Mouse (Mus musculus): Measurements from ENCODE around the gene Arhgap31.

Gene Arhgap31

DNA sequence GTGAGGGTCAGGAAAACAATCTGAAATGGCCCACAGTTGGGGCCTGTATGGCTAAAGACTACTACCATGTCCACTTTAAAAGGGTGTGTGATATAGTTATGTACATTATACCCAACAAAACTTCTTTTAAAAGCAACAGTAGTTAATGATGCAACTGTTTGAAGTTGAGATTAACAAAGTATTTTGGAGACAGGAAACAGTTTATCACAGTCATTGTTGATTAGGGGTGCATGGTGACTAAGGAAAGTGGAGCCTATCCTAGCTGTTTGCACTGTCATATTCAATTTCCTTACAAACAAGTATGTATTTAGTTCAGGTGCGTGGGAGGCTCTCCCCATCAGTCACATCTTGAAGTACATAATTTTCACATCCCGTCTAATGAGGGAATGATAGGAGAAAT, 47.1 kb downstream of the Arhgap31 start:
- no peaks in the 10 kb centered on the region for H3K27me3 ChIP-seq (ENCODE audit: control insufficient read depth, insufficient read depth, low read length, poor library complexity, severe bottlenecking)
- no peaks in the 10 kb centered on the region for H3K36me3 ChIP-seq (ENCODE audit: control insufficient read depth, insufficient read depth, low read length, poor library complexity, severe bottlenecking)
- DNase-seq (ENCODE audit: low read depth, low spot score), result no peak

GRCm38 (mm10) chr16:38662575-38662974, 50.5 kb downstream of the Arhgap31 start:
- no peak for DNase-seq (ENCODE audit: low read depth, low spot score)
- H3K27me3 ChIP-seq (ENCODE audit: control insufficient read depth, insufficient read depth, low read length, poor library complexity, severe bottlenecking), result no peaks in the 10 kb centered on the region
- no peaks in the 10 kb centered on the region for H3K36me3 ChIP-seq (ENCODE audit: control insufficient read depth, insufficient read depth, low read length, poor library complexity, severe bottlenecking)

DNA sequence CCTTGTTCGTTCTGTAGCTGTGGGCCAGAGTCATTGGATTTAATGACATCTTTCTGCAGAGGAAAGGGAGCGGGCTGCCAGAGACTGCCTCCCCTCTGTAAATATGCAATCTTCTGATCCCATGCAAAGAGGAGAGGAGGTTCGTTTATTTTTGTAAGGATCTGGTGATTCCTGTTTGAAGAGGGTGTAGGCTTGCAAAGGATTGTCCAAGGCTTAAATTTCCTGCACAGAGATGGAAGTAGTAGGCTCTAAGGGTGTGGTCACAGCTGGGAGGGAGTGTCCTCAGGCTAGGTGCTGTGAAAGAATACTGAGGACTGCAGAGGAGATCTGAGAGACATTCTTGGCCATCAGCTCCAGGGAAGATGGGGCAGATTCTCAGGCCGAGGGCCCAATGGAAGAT, 58.8 kb downstream of the Arhgap31 start:
- no peak for DNase-seq (ENCODE audit: low read depth, low spot score)
- H3K36me3 ChIP-seq (ENCODE audit: control insufficient read depth, insufficient read depth, low read length, poor library complexity, severe bottlenecking), result no peaks in the 10 kb centered on the region
- no peaks in the 10 kb centered on the region for H3K27me3 ChIP-seq (ENCODE audit: control insufficient read depth, insufficient read depth, low read length, poor library complexity, severe bottlenecking)

DNA sequence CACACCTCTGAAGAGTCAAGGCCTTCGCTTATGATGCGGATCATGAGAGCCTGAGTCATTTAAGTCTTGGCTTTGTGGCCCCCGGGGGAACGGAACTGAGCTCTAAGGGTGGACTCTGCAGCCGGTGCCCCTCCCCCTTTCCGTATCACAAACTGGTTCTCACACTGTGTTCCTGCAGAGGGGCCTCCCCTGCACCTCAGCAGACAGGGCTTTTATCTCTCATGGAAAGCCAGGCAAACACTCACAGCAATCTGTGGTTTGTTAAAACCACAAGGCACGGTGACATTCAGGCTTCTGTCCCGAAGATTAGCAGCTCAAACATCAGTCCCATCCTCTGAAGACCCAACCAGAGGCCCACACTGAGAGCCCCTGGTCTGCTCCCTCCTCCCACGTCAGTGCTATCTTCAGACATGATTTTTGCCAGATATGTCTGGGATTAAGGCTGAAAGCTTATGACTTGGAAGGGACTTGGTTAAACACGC, 59.6 kb downstream of the Arhgap31 start:
- Histone ChIP-seq H3K36me3 (ENCODE audit: control insufficient read depth, insufficient read depth, low read length, poor library complexity, severe bottlenecking) (no peaks in the 10 kb centered on the region), H3K27me3 (ENCODE audit: control insufficient read depth, insufficient read depth, low read length, poor library complexity, severe bottlenecking) (no peaks in the 10 kb centered on the region)
- DNase-seq (ENCODE audit: low read depth, low spot score), result peak; percentile 31

GRCm38 (mm10) chr16:38652653-38653052, 60.4 kb downstream of the Arhgap31 start:
- Histone ChIP-seq H3K27me3 (ENCODE audit: control insufficient read depth, insufficient read depth, low read length, poor library complexity, severe bottlenecking) (no peaks in the 10 kb centered on the region), H3K36me3 (ENCODE audit: control insufficient read depth, insufficient read depth, low read length, poor library complexity, severe bottlenecking) (no peaks in the 10 kb centered on the region)
- no peak for DNase-seq (ENCODE audit: low read depth, low spot score)

DNA sequence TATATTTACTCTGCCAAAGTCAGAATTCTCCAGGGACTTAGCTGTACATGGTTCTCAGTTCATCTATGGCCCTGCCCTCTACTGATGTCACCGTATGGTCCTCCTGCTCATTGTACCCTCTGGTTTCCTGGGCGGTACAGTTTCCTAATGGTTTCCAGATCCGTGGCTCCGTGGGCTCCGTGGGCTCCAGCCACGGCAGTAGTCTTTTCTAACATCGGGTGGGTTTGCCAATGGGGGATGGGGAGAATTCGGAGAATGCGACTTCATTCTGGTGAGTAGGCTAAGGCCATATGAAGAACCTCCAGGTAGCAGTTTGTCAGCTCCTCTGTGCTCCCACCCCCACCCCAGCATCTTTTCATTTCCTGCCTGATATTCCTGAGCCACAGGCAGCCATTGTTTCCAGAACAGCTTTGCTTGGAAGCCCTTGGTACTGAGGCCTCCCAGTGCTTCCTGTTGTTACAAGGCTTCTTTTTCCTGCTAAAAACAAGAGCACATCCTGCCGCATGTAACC, 61.3 kb downstream of the Arhgap31 start:
- no peaks in the 10 kb centered on the region for H3K27me3 ChIP-seq (ENCODE audit: control insufficient read depth, insufficient read depth, low read length, poor library complexity, severe bottlenecking)
- no peaks in the 10 kb centered on the region for H3K36me3 ChIP-seq (ENCODE audit: control insufficient read depth, insufficient read depth, low read length, poor library complexity, severe bottlenecking)
- no peak for DNase-seq (ENCODE audit: low read depth, low spot score)

DNA sequence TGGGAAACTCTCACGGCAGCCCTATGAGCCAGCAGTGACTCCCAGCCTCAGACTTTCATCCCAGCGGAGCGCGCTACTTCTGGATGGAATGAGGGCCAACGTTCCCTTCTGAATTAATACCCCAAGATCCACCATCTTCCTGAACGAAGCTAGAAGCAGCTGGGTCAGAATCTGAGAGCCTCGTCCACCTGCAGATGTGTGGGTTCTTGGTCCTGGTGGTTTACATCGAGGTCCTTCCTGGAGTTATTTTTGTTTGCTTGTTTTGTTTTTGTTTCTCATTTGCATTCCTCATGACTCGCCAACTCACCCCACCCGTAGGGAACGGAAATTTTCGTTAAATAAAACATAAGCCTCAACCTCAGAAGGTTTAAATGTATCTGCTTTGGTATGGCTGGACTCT, 61.8 kb downstream of the Arhgap31 start:
- no peak for DNase-seq (ENCODE audit: low read depth, low spot score)
- H3K36me3 ChIP-seq (ENCODE audit: control insufficient read depth, insufficient read depth, low read length, poor library complexity, severe bottlenecking), result no peaks in the 10 kb centered on the region
- no peaks in the 10 kb centered on the region for H3K27me3 ChIP-seq (ENCODE audit: control insufficient read depth, insufficient read depth, low read length, poor library complexity, severe bottlenecking)

- no peaks in the 10 kb centered on the region for H3K27me3 ChIP-seq (ENCODE audit: control insufficient read depth, insufficient read depth, low read length, poor library complexity, severe bottlenecking)
- H3K36me3 ChIP-seq (ENCODE audit: control insufficient read depth, insufficient read depth, low read length, poor library complexity, severe bottlenecking), result no peaks in the 10 kb centered on the region
- DNase-seq (ENCODE audit: low read depth, low spot score), result no peak
These were observed 63.6 kb downstream of the Arhgap31 start for GRCm38 (mm10) chr16:38649431-38649827.

DNA sequence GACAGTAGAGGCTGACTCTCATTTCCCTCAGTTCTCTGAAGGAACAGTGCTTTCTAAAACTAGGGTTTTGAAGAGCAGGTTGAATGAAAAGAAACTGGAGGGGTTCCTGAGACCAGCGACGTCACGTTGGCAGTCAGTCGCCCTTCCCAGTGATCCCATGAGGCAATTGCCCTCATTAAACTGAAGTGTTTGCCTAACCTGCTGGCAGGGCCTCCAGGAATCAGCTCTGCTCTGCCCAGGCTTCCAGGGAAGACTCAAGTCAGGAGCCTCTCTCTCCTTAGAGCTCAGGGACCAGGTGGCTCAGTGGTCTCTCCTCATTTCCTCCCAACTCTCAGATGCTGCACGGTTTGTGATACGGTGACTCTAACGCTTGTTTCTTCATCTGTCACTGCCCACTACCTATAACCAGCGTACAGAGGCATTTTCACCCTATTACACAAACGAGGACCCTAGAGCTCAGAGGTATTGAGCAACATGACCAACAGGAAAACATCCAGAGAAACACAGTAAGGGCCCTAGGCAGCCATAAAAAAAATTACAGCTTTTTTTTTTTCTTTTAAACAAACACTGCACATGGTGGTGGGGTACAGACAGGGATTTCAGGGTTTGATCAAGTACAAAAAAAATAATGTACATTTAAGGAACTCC, 64.2 kb downstream of the Arhgap31 start:
- DNase-seq (ENCODE audit: low read depth, low spot score), result no peak
- Histone ChIP-seq H3K36me3 (ENCODE audit: control insufficient read depth, insufficient read depth, low read length, poor library complexity, severe bottlenecking) (no peaks in the 10 kb centered on the region), H3K27me3 (ENCODE audit: control insufficient read depth, insufficient read depth, low read length, poor library complexity, severe bottlenecking) (no peaks in the 10 kb centered on the region)

GRCm38 (mm10) chr16:38648155-38648554, 64.9 kb downstream of the Arhgap31 start:
- no peak for DNase-seq (ENCODE audit: low read depth, low spot score)
- Histone ChIP-seq H3K36me3 (ENCODE audit: control insufficient read depth, insufficient read depth, low read length, poor library complexity, severe bottlenecking) (no peaks in the 10 kb centered on the region), H3K27me3 (ENCODE audit: control insufficient read depth, insufficient read depth, low read length, poor library complexity, severe bottlenecking) (no peaks in the 10 kb centered on the region)

GRCm38 (mm10) chr16:38644455-38644854, 68.6 kb downstream of the Arhgap31 start:
- no peaks in the 10 kb centered on the region for H3K36me3 ChIP-seq (ENCODE audit: control insufficient read depth, insufficient read depth, low read length, poor library complexity, severe bottlenecking)
- no peaks in the 10 kb centered on the region for H3K27me3 ChIP-seq (ENCODE audit: control insufficient read depth, insufficient read depth, low read length, poor library complexity, severe bottlenecking)
- DNase-seq (ENCODE audit: low read depth, low spot score), result no peak

DNA sequence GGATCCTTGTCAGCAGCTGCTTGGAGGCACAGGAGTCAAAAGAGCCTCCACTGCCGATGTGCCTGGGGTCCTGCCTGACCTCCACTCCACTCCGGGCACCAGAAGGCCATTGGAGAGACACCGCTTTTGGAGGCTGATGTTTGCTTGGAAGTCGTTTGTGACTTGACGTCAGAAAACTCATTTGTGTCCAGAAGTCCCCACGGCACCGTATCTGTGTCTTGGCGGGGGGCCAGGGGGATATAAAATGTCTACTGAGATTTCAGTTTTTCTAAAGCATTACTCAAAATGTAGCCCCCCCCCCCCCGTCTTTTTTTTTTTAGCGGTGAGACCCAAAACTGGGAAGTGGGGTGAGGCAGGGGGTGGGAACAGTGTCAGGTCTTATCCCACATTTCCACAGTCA, 76.0 kb downstream of the Arhgap31 start:
- Histone ChIP-seq H3K27me3 (ENCODE audit: control insufficient read depth, insufficient read depth, low read length, poor library complexity, severe bottlenecking) (no peaks in the 10 kb centered on the region), H3K36me3 (ENCODE audit: control insufficient read depth, insufficient read depth, low read length, poor library complexity, severe bottlenecking) (no peaks in the 10 kb centered on the region)
- no peak for DNase-seq (ENCODE audit: low read depth, low spot score)

DNA sequence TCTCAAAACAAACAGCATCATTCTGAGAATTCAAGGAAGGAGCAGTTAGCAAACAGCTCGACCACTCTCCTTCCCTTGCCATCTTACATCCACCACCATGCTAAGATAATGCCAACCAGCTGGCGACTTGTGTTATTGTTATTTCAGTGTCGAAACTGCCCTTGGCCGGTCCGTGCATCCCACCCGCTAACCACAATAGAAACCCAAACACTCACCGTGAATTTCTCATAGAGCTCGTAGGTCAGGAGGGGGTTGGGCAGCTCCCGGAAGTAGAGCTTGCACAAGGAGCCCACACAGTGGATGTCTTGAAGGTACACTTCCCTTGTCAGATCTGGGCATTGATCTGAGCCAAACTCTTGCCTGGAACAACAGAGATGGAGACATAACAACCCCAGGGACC, 76.4 kb downstream of the Arhgap31 start:
- H3K36me3 ChIP-seq (ENCODE audit: control insufficient read depth, insufficient read depth, low read length, poor library complexity, severe bottlenecking), result no peaks in the 10 kb centered on the region
- no peaks in the 10 kb centered on the region for H3K27me3 ChIP-seq (ENCODE audit: control insufficient read depth, insufficient read depth, low read length, poor library complexity, severe bottlenecking)
- no peak for DNase-seq (ENCODE audit: low read depth, low spot score)

DNA sequence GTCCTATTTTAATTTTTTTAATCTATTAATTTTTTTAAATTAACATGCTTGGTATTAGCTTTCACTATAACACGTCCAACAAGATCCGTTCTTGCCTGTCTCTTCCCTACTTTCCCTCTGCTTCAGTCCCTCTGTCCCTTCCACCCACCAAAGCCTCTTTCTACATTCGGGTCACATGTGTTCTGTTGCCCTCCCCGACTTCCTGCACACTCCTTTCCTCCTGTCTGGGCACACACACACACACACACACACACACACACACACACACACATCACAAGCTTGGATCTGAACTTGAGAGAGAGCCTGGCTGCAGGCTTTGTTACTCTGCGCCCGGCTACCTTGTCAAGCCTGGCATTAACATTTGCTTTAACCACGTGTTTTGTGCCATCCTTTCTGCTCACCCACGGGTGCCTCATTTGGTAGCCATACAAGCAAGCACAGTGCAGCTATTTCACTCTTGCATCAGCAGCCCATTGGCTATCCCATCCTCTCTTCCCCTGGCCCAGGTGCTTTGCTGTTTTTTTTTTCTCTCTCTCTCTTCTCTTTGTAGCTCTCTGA, 77.2 kb downstream of the Arhgap31 start:
- no peak for DNase-seq (ENCODE audit: low read depth, low spot score)
- Histone ChIP-seq H3K36me3 (ENCODE audit: control insufficient read depth, insufficient read depth, low read length, poor library complexity, severe bottlenecking) (no peaks in the 10 kb centered on the region), H3K27me3 (ENCODE audit: control insufficient read depth, insufficient read depth, low read length, poor library complexity, severe bottlenecking) (no peaks in the 10 kb centered on the region)

DNA sequence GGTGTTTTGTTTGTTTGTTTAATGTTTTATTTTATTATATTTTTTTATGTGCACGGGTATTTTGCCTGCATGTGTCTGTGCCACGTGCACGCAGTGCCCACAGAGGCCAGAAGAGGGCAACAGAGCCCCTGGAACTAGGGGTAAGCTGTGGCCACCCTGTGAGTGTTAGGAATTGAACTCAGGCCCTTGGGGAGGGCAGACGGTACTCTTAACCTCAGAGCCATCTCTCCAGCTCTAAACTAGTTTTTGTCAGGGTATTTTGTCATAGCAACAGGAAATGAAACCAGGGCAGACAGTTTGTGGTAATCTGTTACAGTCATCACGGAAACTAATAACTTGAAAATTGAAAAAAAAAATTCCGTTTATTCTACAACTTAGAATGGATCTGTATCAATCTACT, 80.9 kb downstream of the Arhgap31 start:
- DNase-seq (ENCODE audit: low read depth, low spot score), result peak; percentile 71
- Histone ChIP-seq H3K36me3 (ENCODE audit: control insufficient read depth, insufficient read depth, low read length, poor library complexity, severe bottlenecking) (no peaks in the 10 kb centered on the region), H3K27me3 (ENCODE audit: control insufficient read depth, insufficient read depth, low read length, poor library complexity, severe bottlenecking) (no peaks in the 10 kb centered on the region)

All from splenic B cell, adult 2 months (primary cell).